Mouse (Mus musculus) neural tube, embryonic 12.5 days (tissue): ENCODE measurements around the gene Pcgf3. TPM values are rescaled to one million over a fixed set of nuclear protein-coding genes. Genes with fewer than 3 reads are reported as not detected.
"Not testable (repeated sequence)": the region's sequence is repeated elsewhere in the genome, so short reads cannot be mapped to it uniquely, and the experiment has no call there.

ENCODE experiments used
- ATAC-seq: fragments of 200-750 bp; cut with Nextera tagmentation; 2 replicates; pipeline ENCODE4 v1.8.0; 2017; ENCODE audit warnings: low read depth, mild to moderate bottlenecking, moderate TSS enrichment, moderate library complexity; ENCODE audit not compliant: low FRiP score
- H3K27ac ChIP-seq: fragments of 300-500 bp; sonication (generic); 2 replicates; pipeline ENCODE4 v1.5.1; 2016
- H3K27me3 ChIP-seq: fragments of 300-500 bp; sonication (generic); replicated peaks from 2 replicates; pipeline ENCODE4 v1.6.1; 2016; ENCODE audit warnings: mild to moderate bottlenecking
- H3K36me3 ChIP-seq: fragments of 300-500 bp; sonication (generic); 2 replicates; pipeline ENCODE4 v1.6.1; 2016; ENCODE audit warnings: mild to moderate bottlenecking
- H3K4me1 ChIP-seq: fragments of 300-500 bp; sonication (generic); 2 replicates; pipeline ENCODE4 v1.6.1; 2016
- H3K4me2 ChIP-seq: fragments of 300-500 bp; sonication (generic); replicated peaks from 2 replicates; pipeline ENCODE4 v1.6.1; 2016; ENCODE audit warnings: mild to moderate bottlenecking
- H3K4me3 ChIP-seq: fragments of 300-500 bp; sonication (generic); 2 replicates; pipeline ENCODE4 v1.5.1; 2016
- H3K9ac ChIP-seq: fragments of 300-500 bp; sonication (generic); 2 replicates; pipeline ENCODE4 v1.6.1; 2016; ENCODE audit warnings: mild to moderate bottlenecking
- H3K9me3 ChIP-seq: fragments of 300-500 bp; sonication (generic); 2 replicates; pipeline ENCODE4 v1.6.1; 2016; ENCODE audit warnings: mild to moderate bottlenecking
- WGBS: fragments of 180-500 bp; shearing (Covaris S2); methylation state at CpG from one replicate; pipeline ENCODE4 v1.1.7; 2016; 5-methylcytosine and 5-hydroxymethylcytosine counted together
- polyA plus RNA-seq: library from polyadenylated mRNA; unstranded; fragments of >200 nt; fragmentation: Nextera tagmentation; extraction: Ambion mirVana; gene quantifications from 2 replicates; pipeline ENCODE4 v1.2.1, GENCODE M21; 2016

Gene Pcgf3
- polyA plus RNA-seq, 1 experiment from 2014 or later, result 35.8 TPM

GRCm38 (mm10) chr5:108483006-108483405 is 22.0 kb downstream of the Pcgf3 start:
- H3K4me1 ChIP-seq, result no peaks in the 10 kb centered on the region
- H3K27me3 ChIP-seq, result no peaks in the 10 kb centered on the region
- no peak overlapping the region for H3K4me2 ChIP-seq
- ATAC-seq, result no peak
- 95% methylated on average over 6 of the region's 6 CpGs for WGBS
- no peak overlapping the region for H3K9ac ChIP-seq
- no peak overlapping the region for H3K27ac ChIP-seq
- H3K36me3 ChIP-seq, result peaks cover 46% of the 10 kb centered on the region
- H3K9me3 ChIP-seq, result no peaks in the 10 kb centered on the region
- H3K4me3 ChIP-seq, result no peak overlapping the region

- Histone ChIP-seq H3K4me2 (no peak overlapping the region), H3K4me1 (no peaks in the 10 kb centered on the region), H3K36me3 (peaks cover 57% of the 10 kb centered on the region), H3K9me3 (no peaks in the 10 kb centered on the region), H3K4me3 (no peak overlapping the region), H3K27me3 (no peaks in the 10 kb centered on the region), H3K27ac (no peak overlapping the region), H3K9ac (no peak overlapping the region)
- ATAC-seq, result no peak
- 97% methylated on average over 2 of the region's 2 CpGs for WGBS
These were observed 24.2 kb downstream of the Pcgf3 start for GRCm38 (mm10) chr5:108485239-108485638.

- not testable (repeated sequence) for H3K9ac ChIP-seq, H3K4me2 ChIP-seq, H3K4me1 ChIP-seq, H3K27me3 ChIP-seq, H3K9me3 ChIP-seq, ATAC-seq, H3K27ac ChIP-seq, H3K4me3 ChIP-seq
- 96% methylated on average over 5 of the region's 5 CpGs for WGBS
- peaks cover 65% of the 10 kb centered on the region for H3K36me3 ChIP-seq
These were observed 25.1 kb downstream of the Pcgf3 start for GRCm38 (mm10) chr5:108486148-108486547.

GRCm38 (mm10) chr5:108501573-108501972 is 40.5 kb downstream of the Pcgf3 start:
- Histone ChIP-seq H3K36me3 (peaks cover 88% of the 10 kb centered on the region), H3K27ac (no peak overlapping the region)

GRCm38 (mm10) chr5:108502286-108502685 is 41.3 kb downstream of the Pcgf3 start:
- Histone ChIP-seq H3K4me3 (no peak overlapping the region), H3K9me3 (no peaks in the 10 kb centered on the region), H3K4me1 (no peaks in the 10 kb centered on the region), H3K27ac (no peak overlapping the region), H3K27me3 (no peaks in the 10 kb centered on the region), H3K4me2 (no peak overlapping the region), H3K36me3 (peaks cover 82% of the 10 kb centered on the region), H3K9ac (no peak overlapping the region)
- 92% methylated on average over 18 of the region's 18 CpGs for WGBS
- ATAC-seq, result no peak

More at GRCm38 (mm10) chr5:108501573-108501972, 40.5 kb downstream of the Pcgf3 start:
- Histone ChIP-seq H3K4me3 (no peak overlapping the region), H3K27me3 (no peaks in the 10 kb centered on the region), H3K4me2 (no peak overlapping the region), H3K4me1 (no peaks in the 10 kb centered on the region), H3K9ac (no peak overlapping the region), H3K9me3 (no peaks in the 10 kb centered on the region)
- ATAC-seq, result no peak
- 94% methylated on average over 1 of the region's 1 CpGs for WGBS

- no peak overlapping the region for H3K27ac ChIP-seq
- H3K4me3 ChIP-seq, result no peak overlapping the region
- no peak for ATAC-seq
- no peaks in the 10 kb centered on the region for H3K27me3 ChIP-seq
- H3K4me2 ChIP-seq, result no peak overlapping the region
- H3K9me3 ChIP-seq, result no peaks in the 10 kb centered on the region
- no peak overlapping the region for H3K9ac ChIP-seq
- H3K36me3 ChIP-seq, result no peaks in the 10 kb centered on the region
- H3K4me1 ChIP-seq, result no peaks in the 10 kb centered on the region
- WGBS, result 70% methylated on average over 6 of the region's 6 CpGs
These were observed 54.7 kb downstream of the Pcgf3 start for GRCm38 (mm10) chr5:108515581-108516361.

GRCm38 (mm10) chr5:108516655-108517054 is 55.6 kb downstream of the Pcgf3 start:
- Histone ChIP-seq H3K9ac (no peak overlapping the region), H3K27me3 (no peaks in the 10 kb centered on the region), H3K36me3 (no peaks in the 10 kb centered on the region), H3K4me2 (no peak overlapping the region), H3K27ac (no peak overlapping the region), H3K9me3 (no peaks in the 10 kb centered on the region), H3K4me3 (no peak overlapping the region), H3K4me1 (no peaks in the 10 kb centered on the region)
- WGBS, result 89% methylated on average over 3 of the region's 3 CpGs
- no peak for ATAC-seq

- Histone ChIP-seq H3K9me3 (no peaks in the 10 kb centered on the region), H3K4me1 (no peaks in the 10 kb centered on the region), H3K27ac (no peak overlapping the region), H3K4me3 (no peak overlapping the region), H3K9ac (no peak overlapping the region), H3K27me3 (no peaks in the 10 kb centered on the region), H3K36me3 (0 out of 2 replicates have a peak, but pooled peaks cover 4% of the 10 kb centered on the region), H3K4me2 (no peak overlapping the region)
- WGBS, result 78% methylated on average over 9 of the region's 9 CpGs
- no peak for ATAC-seq
These were observed 57.3 kb downstream of the Pcgf3 start for GRCm38 (mm10) chr5:108518106-108518885.

- Histone ChIP-seq H3K27ac (no peak overlapping the region), H3K27me3 (no peaks in the 10 kb centered on the region), H3K9ac (no peak overlapping the region), H3K9me3 (no peaks in the 10 kb centered on the region), H3K4me3 (no peak overlapping the region), H3K4me2 (no peak overlapping the region), H3K4me1 (no peaks in the 10 kb centered on the region), H3K36me3 (0 out of 2 replicates have a peak, but pooled peaks cover 4% of the 10 kb centered on the region)
- no peak for ATAC-seq
- 72% methylated on average over 5 of the region's 5 CpGs for WGBS
These were observed 57.9 kb downstream of the Pcgf3 start for GRCm38 (mm10) chr5:108518951-108519350.

GRCm38 (mm10) chr5:108520153-108520552 is 59.1 kb downstream of the Pcgf3 start:
- Histone ChIP-seq H3K36me3 (0 out of 2 replicates have a peak, but pooled peaks cover 4% of the 10 kb centered on the region), H3K27me3 (no peaks in the 10 kb centered on the region), H3K4me1 (no peaks in the 10 kb centered on the region), H3K9ac (no peak overlapping the region), H3K4me3 (no peak overlapping the region), H3K9me3 (no peaks in the 10 kb centered on the region), H3K27ac (no peak overlapping the region), H3K4me2 (no peak overlapping the region)
- WGBS, result 78% methylated on average over 7 of the region's 7 CpGs
- no peak for ATAC-seq

- Histone ChIP-seq H3K9me3 (no peaks in the 10 kb centered on the region), H3K9ac (no peak overlapping the region), H3K27ac (no peak overlapping the region), H3K27me3 (no peaks in the 10 kb centered on the region), H3K4me2 (no peak overlapping the region), H3K4me1 (no peaks in the 10 kb centered on the region), H3K4me3 (no peak overlapping the region), H3K36me3 (0 out of 2 replicates have a peak, but pooled peaks cover 4% of the 10 kb centered on the region)
- ATAC-seq, result no peak
- WGBS, result 48% methylated on average over 2 of the region's 2 CpGs
These were observed 60.0 kb downstream of the Pcgf3 start for GRCm38 (mm10) chr5:108521016-108521415.

- Histone ChIP-seq H3K27ac (no peak overlapping the region), H3K4me1 (no peaks in the 10 kb centered on the region), H3K27me3 (no peaks in the 10 kb centered on the region), H3K4me3 (no peak overlapping the region), H3K36me3 (0 out of 2 replicates have a peak, but pooled peaks cover 4% of the 10 kb centered on the region), H3K4me2 (no peak overlapping the region), H3K9ac (no peak overlapping the region), H3K9me3 (no peaks in the 10 kb centered on the region)
- no peak for ATAC-seq
- 82% methylated on average over 3 of the region's 3 CpGs for WGBS
These were observed 60.9 kb downstream of the Pcgf3 start for GRCm38 (mm10) chr5:108521896-108522295.
